Mouse (Mus musculus): Measurements from ENCODE around the gene Lypd5.

- no peak for TF ChIP-seq EP300 (IDR thresholded peaks at IDR 0.05; ENCODE audit: insufficient read depth, low read depth, low read length)
- no peak for TF ChIP-seq CTCF (IDR thresholded peaks at IDR 0.05; ENCODE audit: low read depth, low read length)
- TF ChIP-seq POLR2A (IDR thresholded peaks at IDR 0.05; ENCODE audit: insufficient read depth, low read length), result no peak
Observed at GRCm38 (mm10) chr7:24389516-24390187, 40.7 kb downstream of the Lypd5 start.

Measured in ES-Bruce4 (cell line).